Mouse (Mus musculus) cerebellum, postnatal 25 days (tissue): ENCODE data around the gene Olfr1226.
"Not testable (repeated sequence)": the region's sequence is repeated elsewhere in the genome, so short reads cannot be mapped to it uniquely, and the experiment has no call there.

Experiments
- DNase-seq, 2 experiments: peaks; one replicate each; pipeline ENCODE4 v3.0.0; 2021; ENCODE audit warnings: mixed read lengths in 2 of 2

Gene Olfr1226

GRCm38 (mm10) chr2:89199948-89200347 is at the start of gene Olfr1226:
TSS of gene Olfr1226 (minus strand) at chr2:89200048.
- DNase-seq = no peak

DNA sequence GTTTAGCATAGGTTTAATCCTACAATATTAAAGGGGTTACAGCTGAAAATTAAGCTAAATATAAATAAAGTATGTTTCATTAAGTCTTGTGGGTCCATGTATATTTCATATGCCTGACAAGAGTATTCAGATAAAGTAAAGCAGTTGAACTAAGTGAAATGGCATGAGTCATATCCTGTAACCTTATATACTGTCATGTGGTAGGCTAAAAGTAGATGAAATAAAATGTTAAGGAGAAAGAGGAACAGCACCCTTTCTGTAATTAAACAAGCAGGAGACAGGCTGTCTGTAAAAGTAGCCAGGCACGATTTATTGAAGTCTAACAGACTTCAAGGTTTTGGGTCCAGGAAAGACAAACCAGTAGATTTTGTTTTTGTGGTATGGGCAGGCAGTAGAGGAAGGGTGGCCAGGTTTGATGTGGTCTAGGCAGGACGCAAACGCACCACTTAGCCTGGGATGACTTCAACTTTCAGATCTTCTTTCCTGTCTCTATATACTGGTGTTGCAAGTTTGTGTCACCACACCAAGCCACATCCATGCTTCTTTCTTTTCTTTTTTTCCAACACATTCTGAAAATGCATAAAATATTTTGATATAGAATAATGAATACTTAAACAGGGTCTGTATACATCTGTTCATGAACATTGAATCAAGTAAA is 3.4 kb downstream of the Olfr1226 start:
- DNase-seq = no peak

DNA sequence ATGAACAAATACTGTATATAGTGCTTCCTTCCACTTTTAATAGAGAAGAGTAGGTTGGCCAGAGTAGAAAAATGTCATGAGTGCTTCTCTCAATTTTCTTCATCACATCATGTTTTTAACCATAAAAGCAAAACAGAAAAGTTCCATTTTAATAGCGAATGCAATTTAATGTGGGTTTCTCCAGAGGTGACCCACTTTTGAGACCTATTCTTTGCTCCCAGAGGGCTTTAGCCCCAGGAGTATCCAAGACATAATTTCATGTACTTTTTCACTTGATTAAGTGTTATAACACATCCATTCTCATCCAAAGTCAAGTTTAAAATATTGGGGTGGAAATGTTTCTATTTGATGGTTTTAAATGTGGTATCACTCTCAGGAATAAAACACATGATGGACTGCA is 25.3 kb downstream of the Olfr1226 start, which contains the start of gene Olfr1225:
TSS of gene Olfr1225 (minus strand) at position 101 of the 400 bp plus-strand sequence.
- DNase-seq = no peak

DNA sequence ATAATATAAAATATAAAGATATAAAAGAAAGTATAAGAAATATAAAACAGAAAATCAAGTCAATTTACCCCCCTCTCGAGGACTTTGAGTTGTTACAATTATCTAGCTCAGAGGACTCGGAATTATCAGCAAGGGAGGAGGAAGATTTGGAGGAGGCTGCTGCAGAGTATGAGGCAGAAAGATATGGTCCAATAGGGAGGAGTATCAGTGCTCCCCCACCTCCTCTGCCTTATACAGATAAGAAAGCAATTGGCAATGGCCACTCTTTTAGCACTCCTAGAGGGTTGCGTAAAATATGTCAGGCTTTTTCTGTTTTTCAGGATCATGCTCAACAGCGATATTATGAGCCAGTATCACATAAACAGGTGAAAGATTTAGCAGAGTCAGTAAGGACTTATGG is 35.1 kb downstream of the Olfr1226 start:
- DNase-seq = not testable (repeated sequence)

DNA sequence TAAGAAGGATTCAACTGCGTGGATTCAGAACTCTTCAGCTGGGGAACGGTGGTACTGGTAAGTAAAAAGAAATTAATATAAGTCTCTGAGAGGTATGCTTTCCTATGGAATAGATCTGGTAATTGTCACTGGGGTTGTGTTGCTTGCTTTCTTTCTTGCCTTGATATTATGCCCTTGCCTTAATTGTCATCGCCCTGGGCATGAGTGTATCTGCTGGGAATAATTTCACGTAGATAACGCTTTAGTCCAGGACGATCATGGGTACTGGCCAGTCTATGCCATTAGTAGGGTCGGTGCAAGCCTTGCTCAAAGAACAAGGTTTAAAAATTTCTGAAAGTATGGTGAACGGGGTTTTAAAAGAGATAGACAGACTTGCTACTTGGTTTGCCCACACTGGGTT is 35.9 kb downstream of the Olfr1226 start, which contains the start of gene Olfr1224-ps1:
TSS of gene Olfr1224-ps1 (minus strand) at position 101 of the 400 bp plus-strand sequence.
- DNase-seq = not testable (repeated sequence)

DNA sequence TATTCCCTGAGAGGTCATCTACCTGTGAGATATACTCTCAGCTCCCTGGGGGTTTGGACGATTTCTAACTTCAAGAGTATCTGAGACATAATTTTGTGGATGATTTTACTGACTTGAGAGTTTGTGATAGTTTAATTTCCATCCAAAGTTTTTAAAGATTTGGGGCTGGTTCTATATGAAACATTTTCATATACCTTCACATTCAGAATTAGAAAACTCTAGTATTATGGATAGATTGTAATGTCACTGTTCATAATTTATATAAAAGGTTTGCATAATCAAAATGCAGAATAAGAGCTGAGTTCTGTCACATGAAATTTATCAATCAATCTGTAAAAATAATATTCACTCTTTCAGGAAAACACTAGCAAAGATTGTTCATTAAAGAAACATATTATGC is 48.4 kb downstream of the Olfr1226 start, which contains the start of gene Olfr1223:
TSS of gene Olfr1223 (minus strand) at position 101 of the 400 bp plus-strand sequence.
- no peak for DNase-seq
